Mouse (Mus musculus): ENCODE measurements around the gene Vps26a.

DNA sequence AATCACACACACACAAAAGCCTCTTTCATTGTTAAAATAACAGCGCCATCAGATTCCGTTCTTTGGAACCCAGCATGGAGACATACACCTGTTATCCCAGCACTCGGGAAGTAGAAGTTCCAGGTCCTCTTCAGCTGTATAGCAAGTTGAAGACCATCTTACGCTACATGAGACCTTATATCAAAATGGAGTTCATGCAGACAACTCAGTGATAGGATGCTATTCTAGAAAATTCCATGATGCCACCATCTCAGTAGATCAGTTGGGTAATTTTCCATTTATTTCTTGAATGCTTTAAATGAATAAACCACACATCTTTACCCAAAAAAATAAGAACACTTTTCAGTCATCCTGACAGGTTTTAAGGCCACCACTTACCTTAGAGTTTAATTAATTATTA is 20.5 kb upstream of the Vps26a start:
- TF ChIP-seq CTCF (IDR thresholded peaks at IDR 0.05; ENCODE audit: extremely low read depth, insufficient read depth, low read length) = no peak
- TF ChIP-seq POLR2A (IDR thresholded peaks at IDR 0.05; ENCODE audit: extremely low read depth, insufficient read depth, low read length) = no peak

Data from cortical plate, adult 2 months (tissue).